Mouse (Mus musculus): ENCODE data around the gene Mettl21c. TPM values are rescaled to one million over a fixed set of nuclear protein-coding genes. Genes with fewer than 3 reads are reported as not detected.
"Not testable (repeated sequence)": the region's sequence is repeated elsewhere in the genome, so short reads cannot be mapped to it uniquely, and the experiment has no call there.

Mettl21c gene
- 1.2 and 1.8 TPM in 2 replicates for polyA plus RNA-seq (2015; fragmentation: Nextera tagmentation; extraction: Ambion mirVana)

GRCm38 (mm10) chr1:44019934-44020333 lies at the start of gene Mettl21c:
TSS of gene Mettl21c (minus strand) at chr1:44020034.
- H3K9ac ChIP-seq (ENCODE audit: low read depth, low read length) = no peak within 1 kb of the TSS
- no peaks in the 10 kb centered on the region for H3K9me3 ChIP-seq (ENCODE audit: control insufficient read depth, low read length)
- H3K4me2 ChIP-seq (ENCODE audit: low read length) = no peak within 1 kb of the TSS
- no peaks in the 10 kb centered on the region for H3K4me1 ChIP-seq (ENCODE audit: control insufficient read depth, insufficient read depth, low read depth, low read length)
- no peak for ATAC-seq
- no peaks in the 10 kb centered on the region for H3K36me3 ChIP-seq (ENCODE audit: control insufficient read depth, insufficient read depth, low read length)
- no peaks in the 10 kb centered on the region for H3K27me3 ChIP-seq (replicated peaks; ENCODE audit: control insufficient read depth, insufficient read depth, low read length)
- no peak within 1 kb of the TSS for H3K27ac ChIP-seq (ENCODE audit: low read depth, low read length)
- H3K4me3 ChIP-seq (ENCODE audit: low read length) = no peak within 1 kb of the TSS

DNA sequence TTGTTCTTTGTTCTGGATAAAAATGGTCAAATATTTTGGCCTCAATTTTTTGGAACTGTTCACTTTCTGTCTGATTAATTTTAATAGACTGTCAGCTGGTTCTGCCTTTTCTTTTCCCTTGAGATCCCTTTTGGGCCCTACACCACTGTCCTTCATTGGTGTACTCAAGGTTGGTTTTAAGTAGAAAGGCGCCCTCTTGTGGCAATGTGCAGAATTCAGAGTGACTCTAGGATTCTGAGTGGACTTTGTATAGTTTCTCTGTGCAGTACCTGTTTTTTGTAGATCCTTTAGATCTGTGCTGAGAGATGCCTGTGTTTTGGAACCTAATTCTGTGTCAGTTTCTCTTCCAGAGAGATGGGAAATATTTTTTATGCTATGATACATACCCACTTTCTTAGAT lies 44.8 kb upstream of the Mettl21c start:
- ATAC-seq = no peak
- no peak overlapping the region for H3K27ac ChIP-seq (ENCODE audit: low read depth, low read length)
- H3K9me3 ChIP-seq (ENCODE audit: control insufficient read depth, low read length) = no peaks in the 10 kb centered on the region
- 3% methylated on average over 1 of the region's 1 CpGs for WGBS
- H3K4me2 ChIP-seq (ENCODE audit: low read length) = no peak overlapping the region
- H3K4me1 ChIP-seq (ENCODE audit: control insufficient read depth, insufficient read depth, low read depth, low read length) = no peaks in the 10 kb centered on the region
- no peak overlapping the region for H3K4me3 ChIP-seq (ENCODE audit: low read length)
- no peaks in the 10 kb centered on the region for H3K36me3 ChIP-seq (ENCODE audit: control insufficient read depth, insufficient read depth, low read length)
- H3K27me3 ChIP-seq (replicated peaks; ENCODE audit: control insufficient read depth, insufficient read depth, low read length) = no peaks in the 10 kb centered on the region
- no peak overlapping the region for H3K9ac ChIP-seq (ENCODE audit: low read depth, low read length)

DNA sequence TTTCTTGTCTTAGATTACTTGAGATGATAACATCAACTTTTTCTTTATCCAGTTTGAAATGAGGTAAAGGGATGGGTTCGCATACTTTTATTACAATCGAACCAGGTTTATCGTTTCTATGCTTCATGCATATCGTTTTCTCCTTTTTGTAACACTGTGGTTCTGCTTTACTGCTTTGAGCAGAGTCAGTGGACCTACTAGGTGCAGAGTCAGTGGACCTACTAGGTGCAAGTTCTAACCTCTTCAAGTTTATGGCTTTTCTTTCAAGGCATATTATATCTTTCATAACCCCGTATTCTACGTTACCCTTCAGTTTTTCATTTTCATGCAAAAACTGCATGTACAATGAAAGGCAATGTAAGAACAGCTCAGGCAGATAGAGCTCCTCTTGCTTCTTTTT lies 43.6 kb upstream of the Mettl21c start:
- no peak for ATAC-seq
- Histone ChIP-seq H3K27me3 (replicated peaks; ENCODE audit: control insufficient read depth, insufficient read depth, low read length) (no peaks in the 10 kb centered on the region), H3K4me1 (ENCODE audit: control insufficient read depth, insufficient read depth, low read depth, low read length) (no peaks in the 10 kb centered on the region), H3K4me3 (ENCODE audit: low read length) (no peak overlapping the region), H3K27ac (ENCODE audit: low read depth, low read length) (no peak overlapping the region), H3K4me2 (ENCODE audit: low read length) (no peak overlapping the region), H3K9ac (ENCODE audit: low read depth, low read length) (no peak overlapping the region), H3K36me3 (ENCODE audit: control insufficient read depth, insufficient read depth, low read length) (no peaks in the 10 kb centered on the region), H3K9me3 (ENCODE audit: control insufficient read depth, low read length) (no peaks in the 10 kb centered on the region)
- WGBS = 92% methylated on average over 6 of the region's 6 CpGs

- no peak within 1 kb of the TSS for H3K27ac ChIP-seq (ENCODE audit: low read depth, low read length)
- no peaks in the 10 kb centered on the region for H3K27me3 ChIP-seq (replicated peaks; ENCODE audit: control insufficient read depth, insufficient read depth, low read length)
- H3K4me3 ChIP-seq (ENCODE audit: low read length) = no peak within 1 kb of the TSS
- H3K9me3 ChIP-seq (ENCODE audit: control insufficient read depth, low read length) = no peaks in the 10 kb centered on the region
- no peak for ATAC-seq
- no peak within 1 kb of the TSS for H3K4me2 ChIP-seq (ENCODE audit: low read length)
- H3K4me1 ChIP-seq (ENCODE audit: control insufficient read depth, insufficient read depth, low read depth, low read length) = no peaks in the 10 kb centered on the region
- no peak within 1 kb of the TSS for H3K9ac ChIP-seq (ENCODE audit: low read depth, low read length)
- 93% methylated on average over 2 of the region's 2 CpGs for WGBS
- no peaks in the 10 kb centered on the region for H3K36me3 ChIP-seq (ENCODE audit: control insufficient read depth, insufficient read depth, low read length)
Measured at GRCm38 (mm10) chr1:44061836-44062235, 42.0 kb upstream of the Mettl21c start, which contains the start of gene Gm8251. TSS of gene Gm8251 (minus strand) at chr1:44061936.

- no peak overlapping the region for H3K9ac ChIP-seq (ENCODE audit: low read depth, low read length)
- no peak overlapping the region for H3K27ac ChIP-seq (ENCODE audit: low read depth, low read length)
- ATAC-seq = no peak
- H3K27me3 ChIP-seq (replicated peaks; ENCODE audit: control insufficient read depth, insufficient read depth, low read length) = no peaks in the 10 kb centered on the region
- H3K36me3 ChIP-seq (ENCODE audit: control insufficient read depth, insufficient read depth, low read length) = no peaks in the 10 kb centered on the region
- H3K9me3 ChIP-seq (ENCODE audit: control insufficient read depth, low read length) = no peaks in the 10 kb centered on the region
- 81% methylated on average over 3 of the region's 3 CpGs for WGBS
- H3K4me3 ChIP-seq (ENCODE audit: low read length) = no peak overlapping the region
- H3K4me1 ChIP-seq (ENCODE audit: control insufficient read depth, insufficient read depth, low read depth, low read length) = no peaks in the 10 kb centered on the region
- no peak overlapping the region for H3K4me2 ChIP-seq (ENCODE audit: low read length)
Measured at GRCm38 (mm10) chr1:44057805-44058204, 38.0 kb upstream of the Mettl21c start.

DNA sequence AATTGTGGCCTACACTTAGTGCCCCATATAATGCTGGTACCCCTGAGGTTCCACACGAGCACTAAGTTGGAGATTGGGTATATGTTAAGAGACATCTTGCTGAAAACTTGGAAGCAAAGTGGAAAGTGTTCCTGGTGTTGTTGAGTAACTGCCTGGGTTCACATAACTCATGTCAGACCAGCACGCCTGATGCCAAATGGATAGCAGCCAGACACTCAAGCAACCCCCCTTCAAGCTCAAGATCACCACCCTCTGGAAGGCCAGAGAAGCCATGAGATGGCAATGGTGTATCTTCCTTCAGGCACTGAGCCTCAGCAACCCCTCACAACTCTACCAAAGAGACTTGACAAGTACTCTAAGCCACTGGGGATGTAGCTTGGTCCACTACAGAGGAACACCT lies 26.7 kb upstream of the Mettl21c start:
- Histone ChIP-seq H3K9ac (ENCODE audit: low read depth, low read length) (no peak overlapping the region), H3K27me3 (replicated peaks; ENCODE audit: control insufficient read depth, insufficient read depth, low read length) (no peaks in the 10 kb centered on the region), H3K27ac (ENCODE audit: low read depth, low read length) (no peak overlapping the region), H3K4me3 (ENCODE audit: low read length) (no peak overlapping the region), H3K4me2 (ENCODE audit: low read length) (no peak overlapping the region), H3K4me1 (ENCODE audit: control insufficient read depth, insufficient read depth, low read depth, low read length) (no peaks in the 10 kb centered on the region; the same call in 1 of the 2 replicates), H3K36me3 (ENCODE audit: control insufficient read depth, insufficient read depth, low read length) (no peaks in the 10 kb centered on the region), H3K9me3 (ENCODE audit: control insufficient read depth, low read length) (no peaks in the 10 kb centered on the region)
- 76% methylated on average over 2 of the region's 2 CpGs for WGBS
- ATAC-seq = no peak

GRCm38 (mm10) chr1:44045689-44046088 lies 25.9 kb upstream of the Mettl21c start:
- not testable (repeated sequence) for H3K9ac ChIP-seq (ENCODE audit: low read depth, low read length); H3K36me3 ChIP-seq (ENCODE audit: control insufficient read depth, insufficient read depth, low read length); H3K9me3 ChIP-seq (ENCODE audit: control insufficient read depth, low read length); H3K4me3 ChIP-seq (ENCODE audit: low read length); H3K27me3 ChIP-seq (replicated peaks; ENCODE audit: control insufficient read depth, insufficient read depth, low read length); H3K4me1 ChIP-seq (ENCODE audit: control insufficient read depth, insufficient read depth, low read depth, low read length); ATAC-seq; H3K4me2 ChIP-seq (ENCODE audit: low read length); H3K27ac ChIP-seq (ENCODE audit: low read depth, low read length)
- 89% methylated on average over 5 of the region's 5 CpGs for WGBS

- no peaks in the 10 kb centered on the region for H3K9me3 ChIP-seq (ENCODE audit: control insufficient read depth, low read length)
- H3K9ac ChIP-seq (ENCODE audit: low read depth, low read length) = peak overlapping the region; percentile 64
- ATAC-seq = peak; percentile 81; the same call in 1 of the 2 replicates
- H3K36me3 ChIP-seq (ENCODE audit: control insufficient read depth, insufficient read depth, low read length) = no peaks in the 10 kb centered on the region
- WGBS = 3% methylated on average over 6 of the region's 6 CpGs
- H3K27ac ChIP-seq (ENCODE audit: low read depth, low read length) = peak overlapping the region; percentile 18; the same call in 1 of the 2 replicates
- H3K4me3 ChIP-seq (ENCODE audit: low read length) = peak overlapping the region; percentile 45
- no peaks in the 10 kb centered on the region; the same call in 1 of the 2 replicates for H3K4me1 ChIP-seq (ENCODE audit: control insufficient read depth, insufficient read depth, low read depth, low read length)
- H3K27me3 ChIP-seq (replicated peaks; ENCODE audit: control insufficient read depth, insufficient read depth, low read length) = no peaks in the 10 kb centered on the region
- peak overlapping the region; percentile 72 for H3K4me2 ChIP-seq (ENCODE audit: low read length)
Measured at GRCm38 (mm10) chr1:44042555-44042915, 22.7 kb upstream of the Mettl21c start.

- Histone ChIP-seq H3K4me3 (ENCODE audit: low read length) (peak overlapping the region; percentile 45), H3K9ac (ENCODE audit: low read depth, low read length) (peak overlapping the region; percentile 64), H3K9me3 (ENCODE audit: control insufficient read depth, low read length) (no peaks in the 10 kb centered on the region), H3K27ac (ENCODE audit: low read depth, low read length) (peak overlapping the region; percentile 18; the same call in 1 of the 2 replicates), H3K4me2 (ENCODE audit: low read length) (peak overlapping the region; percentile 72), H3K4me1 (ENCODE audit: control insufficient read depth, insufficient read depth, low read depth, low read length) (no peaks in the 10 kb centered on the region; the same call in 1 of the 2 replicates), H3K36me3 (ENCODE audit: control insufficient read depth, insufficient read depth, low read length) (no peaks in the 10 kb centered on the region), H3K27me3 (replicated peaks; ENCODE audit: control insufficient read depth, insufficient read depth, low read length) (no peaks in the 10 kb centered on the region)
- peak; percentile 90 for ATAC-seq
- under 1% methylated on average over 17 of the region's 17 CpGs for WGBS
Measured at GRCm38 (mm10) chr1:44041797-44042554, 22.1 kb upstream of the Mettl21c start.
